Mouse (Mus musculus) heart, postnatal 36 days (tissue): ENCODE data around the gene Cyp17a1. TPM values are rescaled to one million over a fixed set of nuclear protein-coding genes. Genes with fewer than 3 reads are reported as not detected.

ENCODE experiments used
- DNase-seq, 2 experiments: peaks; one replicate each; pipeline ENCODE4 v3.0.0; 2021 to 2022
- intact Hi-C: fragments of 180-260 bp; cut with DNase I; formaldehyde crosslinking; loops from one replicate; pipeline ENCODE4 v1.15.1; 2025
- total RNA-seq, 2 experiments: library from RNA; stranded (reverse); gene quantifications; 2 replicates each; pipeline ENCODE4 v1.2.3; 2021

Cyp17a1 gene
- total RNA-seq, 2 experiments from 2014 or later: not detected

- no peak for DNase-seq
- intact Hi-C loops: no loop called here
Measured at GRCm38 (mm10) chr19:46679720-46680383, 6.9 kb upstream of the Cyp17a1 start.

GRCm38 (mm10) chr19:46675641-46676040, 2.7 kb upstream of the Cyp17a1 start:
- intact Hi-C loops: no loop called here

GRCm38 (mm10) chr19:46670691-46671090, 2.3 kb downstream of the Cyp17a1 start:
- DNase-seq: peak; percentile 68 to 71
- intact Hi-C loops: loop anchor here (1.0 to 5.0 kb wide), 4 partner anchors 70 to 322 kb away; no protein-coding TSS in a partner anchor

More at GRCm38 (mm10) chr19:46675641-46676040, 2.7 kb upstream of the Cyp17a1 start:
- DNase-seq: no peak

- intact Hi-C loops: loop anchor here (1.0 to 5.0 kb wide), 4 partner anchors 70 to 322 kb away; no protein-coding TSS in a partner anchor
- DNase-seq: no peak
Measured at GRCm38 (mm10) chr19:46669802-46670201, 3.2 kb downstream of the Cyp17a1 start.

- DNase-seq: no peak
- intact Hi-C loops: no loop called here
Measured at GRCm38 (mm10) chr19:46668263-46668662, 4.7 kb downstream of the Cyp17a1 start.

GRCm38 (mm10) chr19:46667300-46667699, 5.7 kb downstream of the Cyp17a1 start:
- DNase-seq: no peak
- intact Hi-C loops: no loop called here

GRCm38 (mm10) chr19:46665474-46665873, 7.5 kb downstream of the Cyp17a1 start:
- intact Hi-C loops: no loop called here
- DNase-seq: no peak

- intact Hi-C loops: no loop called here
- no peak for DNase-seq
Measured at GRCm38 (mm10) chr19:46662784-46663183, 10.2 kb downstream of the Cyp17a1 start.

GRCm38 (mm10) chr19:46662214-46662613, 10.8 kb downstream of the Cyp17a1 start:
- intact Hi-C loops: no loop called here
- DNase-seq: no peak

GRCm38 (mm10) chr19:46661511-46661910, 11.5 kb downstream of the Cyp17a1 start:
- DNase-seq: no peak
- intact Hi-C loops: no loop called here

- intact Hi-C loops: no loop called here
- peak in 1 of 2 experiments; percentile 6 for DNase-seq
Measured at GRCm38 (mm10) chr19:46658851-46659250, 14.1 kb downstream of the Cyp17a1 start.

- intact Hi-C loops: no loop called here
- no peak for DNase-seq
Measured at GRCm38 (mm10) chr19:46658348-46658747, 14.6 kb downstream of the Cyp17a1 start.

GRCm38 (mm10) chr19:46657339-46658020, 15.5 kb downstream of the Cyp17a1 start:
- intact Hi-C loops: no loop called here

GRCm38 (mm10) chr19:46656151-46656840, 16.7 kb downstream of the Cyp17a1 start:
- intact Hi-C loops: no loop called here
- DNase-seq: no peak

More at GRCm38 (mm10) chr19:46657339-46658020, 15.5 kb downstream of the Cyp17a1 start:
- DNase-seq: peak in 1 of 2 experiments; percentile 40

GRCm38 (mm10) chr19:46655626-46656025, 17.3 kb downstream of the Cyp17a1 start:
- no peak for DNase-seq
- intact Hi-C loops: no loop called here

GRCm38 (mm10) chr19:46653616-46654235, 19.2 kb downstream of the Cyp17a1 start:
- no peak for DNase-seq
- intact Hi-C loops: no loop called here

- DNase-seq: no peak
- intact Hi-C loops: no loop called here
Measured at GRCm38 (mm10) chr19:46653188-46653587, 19.8 kb downstream of the Cyp17a1 start.

GRCm38 (mm10) chr19:46648565-46648964, 24.4 kb downstream of the Cyp17a1 start:
- intact Hi-C loops: no loop called here
- no peak for DNase-seq

- intact Hi-C loops: no loop called here
- DNase-seq: no peak
Measured at GRCm38 (mm10) chr19:46647850-46648249, 25.1 kb downstream of the Cyp17a1 start.

- intact Hi-C loops: no loop called here
- peak; percentile 50 to 52 for DNase-seq
Measured at GRCm38 (mm10) chr19:46647254-46647653, 25.7 kb downstream of the Cyp17a1 start.

GRCm38 (mm10) chr19:46646041-46646481, 26.9 kb downstream of the Cyp17a1 start:
- intact Hi-C loops: no loop called here
- DNase-seq: peak in 1 of 2 experiments; percentile 27
